Mouse (Mus musculus) common myeloid progenitor, adult 5-6 weeks (primary cell): ENCODE results near the gene Vmn1r227. TPM values are rescaled to one million over a fixed set of nuclear protein-coding genes. Genes with fewer than 3 reads are reported as not detected.

Experiments
- ATAC-seq: replicated peaks from 2 replicates; pipeline ENCODE4 v1.8.0; 2016; ENCODE audit warnings: low read depth, mild to moderate bottlenecking, moderate TSS enrichment, inconsistent platforms; ENCODE audit not compliant: poor library complexity, severe bottlenecking
- total RNA-seq: library from RNA; stranded (forward); fragments of 200-1000, 187-1606 nt; gene quantifications from 2 replicates; pipeline ENCODE4 v1.2.3, GENCODE M21; 2017

The Vmn1r227 gene
- total RNA-seq: not detected in 2 replicates

- ATAC-seq: no peak
These were observed at the start of gene Vmn1r227 for GRCm38 (mm10) chr17:20729543-20729942. Gene Vmn1r227 (plus strand): TSS chr17:20729843.

GRCm38 (mm10) chr17:20682543-20682942, 47.1 kb upstream of the Vmn1r227 start, which contains the start of gene Vmn1r226:
Gene Vmn1r226 (plus strand): TSS chr17:20682843.
- no peak for ATAC-seq

- ATAC-seq: no peak
These were observed 56.4 kb downstream of the Vmn1r227 start, which contains the start of gene Vmn1r228 for GRCm38 (mm10) chr17:20786057-20786456. Gene Vmn1r228 (minus strand): TSS chr17:20786157.

Other genes with a start within 250 kb of the Vmn1r227 start
- not detected in 2 replicates for gene Vmn2r108, start 248.5 kb upstream of the Vmn1r227 start, total RNA-seq
- gene Vmn1r225, start 231.7 kb upstream of the Vmn1r227 start, total RNA-seq: not detected in 2 replicates
- not detected in 2 replicates for gene Vmn2r109, start 165.1 kb upstream of the Vmn1r227 start, total RNA-seq
- 0.09 TPM in 1 of 2 replicates, not detected in the other for gene Vmn2r110, start 133.4 kb upstream of the Vmn1r227 start, total RNA-seq
- gene Fpr-rs3, start 105.0 kb upstream of the Vmn1r227 start, total RNA-seq: not detected in 2 replicates
- gene Vmn1r226, start 47.0 kb upstream of the Vmn1r227 start, total RNA-seq: not detected in 2 replicates
- not detected in 2 replicates for gene Vmn1r228, start 56.3 kb downstream of the Vmn1r227 start, total RNA-seq
- gene Vmn1r229, start 81.7 kb downstream of the Vmn1r227 start, total RNA-seq: not detected in 2 replicates
- gene Vmn1r230, start 110.6 kb downstream of the Vmn1r227 start, total RNA-seq: not detected in 2 replicates
- gene Vmn1r231, start 175.2 kb downstream of the Vmn1r227 start, total RNA-seq: not detected in 2 replicates
- not detected in 2 replicates for gene Vmn1r232, start 189.9 kb downstream of the Vmn1r227 start, total RNA-seq
- gene Ppp2r1a, start 215.5 kb downstream of the Vmn1r227 start, total RNA-seq: 210 and 229 TPM in 2 replicates